Mouse (Mus musculus) kidney, embryonic 15.5 days (tissue): ENCODE measurements at regions not wholly inside any gene's neighbourhood (a gene's known extent, or its start where the extent isn't known, plus 50 kb on each side); places are given as distances from the start of the nearest gene placed in this dataset.
A peak's percentile ranks its signal among the peaks of the same experiment; 100 is the strongest.

ENCODE experiments used
- ATAC-seq: fragments of 200-750 bp; cut with Nextera tagmentation; replicated peaks from 2 replicates; pipeline ENCODE4 v1.8.0; 2017; ENCODE audit warnings: moderate TSS enrichment; ENCODE audit not compliant: low FRiP score
- H3K27ac ChIP-seq: fragments of 300-500 bp; sonication (generic); 2 replicates; pipeline ENCODE4 v1.5.1; 2015; ENCODE audit warnings: mild to moderate bottlenecking, inconsistent platforms
- H3K27me3 ChIP-seq: fragments of 300-500 bp; sonication (generic); 2 replicates; pipeline ENCODE4 v1.6.1; 2015; ENCODE audit warnings: inconsistent platforms
- H3K36me3 ChIP-seq: fragments of 300-500 bp; sonication (generic); 2 replicates; pipeline ENCODE4 v1.6.1; 2015; ENCODE audit warnings: inconsistent platforms
- H3K4me1 ChIP-seq: fragments of 300-500 bp; sonication (generic); 2 replicates; pipeline ENCODE4 v1.6.1; 2015; ENCODE audit warnings: inconsistent platforms
- H3K4me2 ChIP-seq: fragments of 300-500 bp; sonication (generic); 2 replicates; pipeline ENCODE4 v1.6.1; 2015; ENCODE audit warnings: moderate library complexity, mild to moderate bottlenecking, inconsistent platforms
- H3K4me3 ChIP-seq: fragments of 300-500 bp; sonication (generic); replicated peaks from 2 replicates; pipeline ENCODE4 v1.5.1; 2015; ENCODE audit warnings: mild to moderate bottlenecking, inconsistent platforms
- H3K9ac ChIP-seq: fragments of 300-500 bp; sonication (generic); 2 replicates; pipeline ENCODE4 v1.6.1; 2015; ENCODE audit warnings: mild to moderate bottlenecking, inconsistent platforms
- H3K9me3 ChIP-seq: fragments of 300-500 bp; sonication (generic); replicated peaks from 2 replicates; pipeline ENCODE4 v1.6.1; 2016; ENCODE audit warnings: inconsistent platforms
- WGBS: fragments of 180-500 bp; shearing (Covaris S2); methylation state at CpG from one replicate; pipeline ENCODE4 v1.1.7; 2015; ENCODE audit warnings: mixed read lengths; 5-methylcytosine and 5-hydroxymethylcytosine counted together

GRCm38 (mm10) chr8:8423443-8423842 is 237.6 kb downstream of the Efnb2 start:
- no peak overlapping the region for H3K9ac ChIP-seq
- H3K27me3 ChIP-seq = no peaks in the 10 kb centered on the region
- no peak overlapping the region for H3K4me3 ChIP-seq
- H3K4me1 ChIP-seq = no peaks in the 10 kb centered on the region
- H3K4me2 ChIP-seq = no peak overlapping the region
- H3K9me3 ChIP-seq = no peaks in the 10 kb centered on the region
- no peak for ATAC-seq
- WGBS = 93% methylated on average over 2 of the region's 2 CpGs
- H3K36me3 ChIP-seq = no peaks in the 10 kb centered on the region
- no peak overlapping the region for H3K27ac ChIP-seq

GRCm38 (mm10) chr8:8421713-8422112 is 239.3 kb downstream of the Efnb2 start:
- Histone ChIP-seq H3K4me3 (no peak overlapping the region), H3K4me2 (no peak overlapping the region), H3K9me3 (no peaks in the 10 kb centered on the region), H3K36me3 (no peaks in the 10 kb centered on the region), H3K27ac (no peak overlapping the region), H3K4me1 (no peaks in the 10 kb centered on the region), H3K9ac (no peak overlapping the region), H3K27me3 (no peaks in the 10 kb centered on the region)
- ATAC-seq = no peak
- WGBS = 90% methylated on average over 5 of the region's 5 CpGs

DNA sequence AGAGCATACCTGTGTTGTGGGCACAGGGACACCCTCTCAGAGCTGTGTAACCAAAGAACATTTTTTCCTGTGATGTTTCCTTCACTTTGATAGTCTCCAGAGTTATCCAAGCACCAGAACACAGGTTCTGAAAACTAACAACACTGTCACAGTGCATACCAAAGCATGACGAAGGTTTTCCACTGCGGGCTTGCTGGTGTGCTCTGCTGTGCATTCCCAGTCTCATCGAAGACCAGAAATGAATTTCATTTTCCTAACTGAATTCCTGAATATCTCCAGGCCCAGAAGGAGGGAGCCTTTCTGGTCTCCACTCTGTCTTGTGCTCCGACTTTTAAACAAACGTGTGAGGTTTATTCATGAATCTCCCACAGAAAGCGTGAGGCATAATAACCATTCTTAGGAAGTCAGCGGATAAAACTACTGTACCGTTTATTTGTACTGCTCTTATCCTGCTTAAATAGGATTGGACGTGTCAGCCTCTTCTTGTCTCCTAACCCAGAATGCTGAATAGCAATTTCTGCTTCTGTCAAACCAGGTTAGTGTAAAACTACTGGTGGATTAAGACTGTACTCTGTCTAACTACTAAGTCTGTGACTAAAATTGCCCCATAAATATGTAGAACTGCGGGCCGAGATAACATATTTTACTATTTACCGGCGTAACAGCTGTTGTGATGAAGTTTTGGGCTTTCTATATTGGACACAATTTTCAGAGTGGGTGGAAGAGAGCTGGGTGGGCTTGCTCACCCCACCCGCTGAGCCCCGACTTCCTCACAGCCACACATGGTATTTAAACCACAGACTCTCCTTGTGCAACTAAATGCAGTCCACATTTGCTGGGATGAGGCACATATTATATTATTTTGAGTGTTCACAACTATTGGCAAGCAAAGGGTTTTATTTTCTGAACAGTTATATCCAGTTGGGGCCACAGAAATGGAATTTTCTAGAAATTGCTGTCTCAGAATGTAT is 241.4 kb downstream of the Efnb2 start:
- 85% methylated on average over 15 of the region's 15 CpGs for WGBS
- H3K4me1 ChIP-seq = no peaks in the 10 kb centered on the region
- H3K4me2 ChIP-seq = no peak overlapping the region
- no peaks in the 10 kb centered on the region for H3K27me3 ChIP-seq
- H3K9me3 ChIP-seq = no peaks in the 10 kb centered on the region
- no peak overlapping the region for H3K9ac ChIP-seq
- no peak for ATAC-seq
- H3K36me3 ChIP-seq = no peaks in the 10 kb centered on the region
- H3K4me3 ChIP-seq = no peak overlapping the region
- no peak overlapping the region for H3K27ac ChIP-seq

GRCm38 (mm10) chr8:8418929-8419328 is 242.1 kb downstream of the Efnb2 start:
- Histone ChIP-seq H3K9ac (no peak overlapping the region), H3K4me2 (no peak overlapping the region), H3K27me3 (no peaks in the 10 kb centered on the region), H3K4me1 (no peaks in the 10 kb centered on the region), H3K27ac (no peak overlapping the region), H3K36me3 (no peaks in the 10 kb centered on the region), H3K4me3 (no peak overlapping the region), H3K9me3 (no peaks in the 10 kb centered on the region)
- no peak for ATAC-seq
- 91% methylated on average over 6 of the region's 6 CpGs for WGBS

DNA sequence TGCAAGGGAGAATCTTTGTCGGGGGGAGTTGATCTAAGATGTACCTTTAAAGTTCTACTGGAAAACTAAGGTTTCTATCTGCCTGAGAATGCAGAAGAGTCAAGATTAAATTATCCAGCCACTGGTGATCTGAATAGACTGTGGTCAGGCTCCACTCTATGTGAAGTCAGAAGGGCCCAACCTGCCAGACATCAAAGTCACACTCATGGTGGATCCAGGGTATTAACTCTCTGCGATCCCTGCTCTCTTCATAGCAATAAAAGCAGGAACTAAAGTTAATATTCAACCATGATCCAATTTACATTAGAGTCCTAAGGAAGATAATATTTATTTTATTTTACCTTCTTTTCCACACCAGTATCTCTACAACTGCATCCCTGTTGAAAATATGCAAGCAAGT is 242.5 kb downstream of the Efnb2 start:
- 81% methylated on average over 2 of the region's 2 CpGs for WGBS
- ATAC-seq = no peak
- H3K27me3 ChIP-seq = no peaks in the 10 kb centered on the region

DNA sequence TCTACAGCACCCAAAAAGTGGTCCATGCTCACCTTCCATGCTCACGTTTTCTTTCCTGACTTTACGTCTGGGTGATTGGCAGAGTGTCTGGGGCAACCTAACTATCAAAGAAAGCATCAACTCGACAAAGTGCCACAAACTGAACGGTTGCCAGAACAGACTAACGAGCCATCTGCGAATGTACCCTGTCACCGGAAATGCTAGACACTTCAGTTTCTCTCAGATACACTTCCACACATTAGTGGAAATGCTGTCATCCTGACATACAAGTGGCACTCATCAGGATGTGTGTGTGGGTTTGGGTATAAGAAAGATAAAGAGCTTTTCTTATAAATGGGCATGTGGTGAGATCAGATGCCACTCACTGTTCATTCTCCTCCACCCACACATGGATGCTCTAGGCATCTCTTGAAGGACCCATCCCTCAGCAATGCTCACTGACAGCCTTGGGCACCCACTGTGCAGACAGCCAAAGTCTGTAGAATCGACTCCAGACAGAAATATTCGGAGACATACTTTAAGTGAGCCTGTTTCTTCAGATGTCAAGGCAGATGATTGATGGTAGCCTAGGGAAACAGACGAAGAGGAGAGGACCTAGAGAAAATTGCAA is 244.8 kb downstream of the Efnb2 start:
- H3K36me3 ChIP-seq = no peaks in the 10 kb centered on the region
- H3K27me3 ChIP-seq = no peaks in the 10 kb centered on the region
- no peak overlapping the region for H3K4me3 ChIP-seq
- 75% methylated on average over 10 of the region's 10 CpGs for WGBS
- H3K4me2 ChIP-seq = no peak overlapping the region
- H3K9me3 ChIP-seq = no peaks in the 10 kb centered on the region
- no peaks in the 10 kb centered on the region for H3K4me1 ChIP-seq
- ATAC-seq = no peak
- no peak overlapping the region for H3K27ac ChIP-seq
- H3K9ac ChIP-seq = no peak overlapping the region

More for the DNA sequence above, 242.5 kb downstream of the Efnb2 start:
- no peak overlapping the region for H3K4me2 ChIP-seq
- H3K9ac ChIP-seq = no peak overlapping the region
- no peak overlapping the region for H3K4me3 ChIP-seq
- no peak overlapping the region for H3K27ac ChIP-seq
- no peaks in the 10 kb centered on the region for H3K36me3 ChIP-seq
- H3K4me1 ChIP-seq = no peaks in the 10 kb centered on the region
- no peaks in the 10 kb centered on the region for H3K9me3 ChIP-seq

DNA sequence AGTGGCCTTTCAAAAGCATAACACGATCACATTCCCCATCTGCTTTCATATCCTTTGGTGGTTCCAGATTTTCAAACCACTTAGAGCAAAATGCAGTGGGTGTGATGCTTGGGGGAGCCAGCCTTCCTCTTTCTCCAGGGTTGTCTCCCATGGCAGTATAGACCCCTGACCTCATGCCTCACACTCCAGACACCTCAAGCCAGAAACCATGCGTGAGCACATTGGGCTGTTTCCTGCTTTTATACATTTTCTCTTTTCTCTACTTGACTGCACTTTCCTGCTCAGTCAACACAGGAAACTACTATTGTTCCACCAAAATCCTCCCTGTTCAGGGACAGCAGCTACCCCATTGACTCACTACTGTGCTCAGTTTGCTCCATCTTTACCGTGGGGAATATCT is 253.7 kb downstream of the Efnb2 start:
- WGBS = 72% methylated on average over 3 of the region's 3 CpGs
- H3K9me3 ChIP-seq = no peaks in the 10 kb centered on the region
- H3K9ac ChIP-seq = no peak overlapping the region
- no peaks in the 10 kb centered on the region for H3K36me3 ChIP-seq
- H3K4me1 ChIP-seq = peaks cover 5% of the 10 kb centered on the region; the same call in 1 of the 2 replicates
- H3K4me2 ChIP-seq = no peak overlapping the region
- no peak overlapping the region for H3K4me3 ChIP-seq
- H3K27ac ChIP-seq = 0 out of 2 replicates have a peak overlapping the region, but pooled peaks have one; percentile 22
- no peaks in the 10 kb centered on the region for H3K27me3 ChIP-seq
- no peak for ATAC-seq

- ATAC-seq = no peak
- H3K36me3 ChIP-seq = no peaks in the 10 kb centered on the region
- H3K4me3 ChIP-seq = no peak overlapping the region
- H3K9me3 ChIP-seq = no peaks in the 10 kb centered on the region
- peaks cover 5% of the 10 kb centered on the region; the same call in 1 of the 2 replicates for H3K4me1 ChIP-seq
- no peaks in the 10 kb centered on the region for H3K27me3 ChIP-seq
- WGBS = 89% methylated on average over 3 of the region's 3 CpGs
- no peak overlapping the region for H3K27ac ChIP-seq
- no peak overlapping the region for H3K4me2 ChIP-seq
- H3K9ac ChIP-seq = no peak overlapping the region
Measured at GRCm38 (mm10) chr8:8403410-8403809, 257.6 kb downstream of the Efnb2 start.

DNA sequence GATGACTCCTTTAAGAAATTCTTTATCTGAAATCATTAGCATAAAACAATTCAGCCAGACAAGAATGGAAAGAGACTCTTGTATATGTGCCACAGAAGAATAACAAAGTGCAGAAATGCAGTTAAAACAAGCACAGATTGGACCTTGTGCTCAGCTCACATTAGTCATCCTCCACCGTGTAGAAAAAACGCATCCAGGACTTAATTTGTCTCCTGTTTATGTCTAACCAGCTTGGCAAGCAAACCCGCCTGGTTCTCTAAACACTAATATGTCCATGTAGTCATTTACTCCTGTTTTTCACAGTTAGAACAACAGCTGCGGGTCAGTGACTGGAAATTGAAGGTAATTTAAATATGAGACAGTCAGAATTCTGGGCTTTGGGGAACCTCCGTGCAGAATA is 268.7 kb downstream of the Efnb2 start:
- Histone ChIP-seq H3K27me3 (no peaks in the 10 kb centered on the region), H3K4me3 (no peak overlapping the region), H3K4me2 (no peak overlapping the region), H3K27ac (no peak overlapping the region), H3K4me1 (no peaks in the 10 kb centered on the region), H3K9ac (no peak overlapping the region), H3K36me3 (no peaks in the 10 kb centered on the region), H3K9me3 (no peaks in the 10 kb centered on the region)
- 54% methylated on average over 5 of the region's 5 CpGs for WGBS
- ATAC-seq = no peak

GRCm38 (mm10) chr8:8391321-8391720 is 269.7 kb downstream of the Efnb2 start:
- no peak overlapping the region for H3K27ac ChIP-seq
- no peak overlapping the region for H3K9ac ChIP-seq
- no peak overlapping the region for H3K4me2 ChIP-seq
- H3K4me3 ChIP-seq = no peak overlapping the region
- H3K9me3 ChIP-seq = no peaks in the 10 kb centered on the region
- ATAC-seq = no peak
- H3K27me3 ChIP-seq = no peaks in the 10 kb centered on the region
- H3K36me3 ChIP-seq = no peaks in the 10 kb centered on the region
- 85% methylated on average over 9 of the region's 9 CpGs for WGBS
- no peaks in the 10 kb centered on the region for H3K4me1 ChIP-seq

DNA sequence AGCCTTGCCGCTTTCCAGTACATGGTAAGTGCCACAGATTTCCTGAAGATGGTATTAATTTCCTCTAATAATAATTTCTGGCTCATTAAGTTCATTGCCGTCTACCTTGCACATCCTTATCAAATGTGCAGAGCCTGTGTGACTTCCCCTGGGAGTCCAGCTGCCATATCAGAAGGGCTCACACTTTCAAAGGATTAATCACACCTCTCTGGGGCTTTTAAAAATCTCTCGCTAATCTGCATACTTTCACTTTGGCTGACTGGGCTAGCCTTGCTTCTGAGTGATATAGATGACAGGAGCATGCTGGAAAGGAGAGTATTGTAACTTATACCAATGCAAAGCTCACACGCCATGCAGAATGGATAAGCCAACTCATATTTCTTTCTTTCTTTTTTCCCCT is 282.8 kb downstream of the Efnb2 start:
- no peaks in the 10 kb centered on the region for H3K9me3 ChIP-seq
- no peak overlapping the region for H3K4me2 ChIP-seq
- H3K27ac ChIP-seq = no peak overlapping the region
- no peaks in the 10 kb centered on the region for H3K36me3 ChIP-seq
- H3K9ac ChIP-seq = no peak overlapping the region
- no peaks in the 10 kb centered on the region for H3K27me3 ChIP-seq
- ATAC-seq = no peak
- no peak overlapping the region for H3K4me3 ChIP-seq
- 46% methylated on average over 4 of the region's 4 CpGs for WGBS
- H3K4me1 ChIP-seq = no peaks in the 10 kb centered on the region

GRCm38 (mm10) chr8:8376791-8377190 is 284.3 kb downstream of the Efnb2 start:
- H3K27ac ChIP-seq = no peak overlapping the region
- 85% methylated on average over 3 of the region's 3 CpGs for WGBS
- H3K9me3 ChIP-seq = no peaks in the 10 kb centered on the region
- H3K4me2 ChIP-seq = no peak overlapping the region
- H3K4me3 ChIP-seq = no peak overlapping the region
- H3K36me3 ChIP-seq = no peaks in the 10 kb centered on the region
- no peak for ATAC-seq
- no peaks in the 10 kb centered on the region for H3K27me3 ChIP-seq
- no peaks in the 10 kb centered on the region for H3K4me1 ChIP-seq
- H3K9ac ChIP-seq = no peak overlapping the region
